Mouse (Mus musculus): ENCODE measurements at regions not wholly inside any gene's neighbourhood (a gene's known extent, or its start where the extent isn't known, plus 50 kb on each side); places are given as distances from the start of the nearest gene placed in this dataset.

GRCm38 (mm10) chr13:35226142-35226829, 199.4 kb upstream of the Eci2 start:
- Histone ChIP-seq H3K27ac (ENCODE audit: insufficient read depth, low read depth) (no peak overlapping the region), H3K4me1 (ENCODE audit: control insufficient read depth in 1 of 2, insufficient read depth in 2 of 2) (no peaks in the 10 kb centered on the region), H3K36me3 (replicated peaks in 1 of 2; ENCODE audit: control insufficient read depth in 1 of 2, insufficient read depth in 1 of 2, low read length in 1 of 2) (no peaks in the 10 kb centered on the region), H3K9me3 (replicated peaks; ENCODE audit: low read length) (no peaks in the 10 kb centered on the region), H3K27me3 (replicated peaks) (no peaks in the 10 kb centered on the region), H3K79me2 (replicated peaks; ENCODE audit: control insufficient read depth, extremely low read depth, insufficient read depth, poor library complexity, severe bottlenecking) (no peaks in the 10 kb centered on the region), H3K4me3 (replicated peaks in 1 of 3; ENCODE audit: low read depth in 2 of 3, low read length in 2 of 3, poor library complexity in 1 of 3) (no peak overlapping the region), H3K9ac (ENCODE audit: insufficient read depth, low read depth) (no peak overlapping the region), H3K4me2 (ENCODE audit: insufficient read depth, low read depth, poor library complexity, severe bottlenecking) (no peak overlapping the region)
- in situ Hi-C loops (cut with MboI; ENCODE audit: low pct_ligation_motif_present, low pct_unique_long_range_greater_than_20kb, low sequenced_read_pairs): no loop called here
- no peak for TF ChIP-seq ETS1 (conservative IDR thresholded peaks at IDR 0.05; ENCODE audit: low read depth, low read length)
- dilution Hi-C loops (cut with MboI; ENCODE audit: extremely low pct_ligation_motif_present, extremely low pct_unique_long_range_greater_than_20kb, low sequenced_read_pairs): no loop called here
- no peak for DNase-seq (ENCODE audit: extremely low read depth)

- Histone ChIP-seq H3K36me3 (replicated peaks in 1 of 2; ENCODE audit: control insufficient read depth in 1 of 2, insufficient read depth in 1 of 2, low read length in 1 of 2) (no peaks in the 10 kb centered on the region), H3K27me3 (replicated peaks) (no peaks in the 10 kb centered on the region), H3K9ac (ENCODE audit: insufficient read depth, low read depth) (no peak overlapping the region), H3K9me3 (replicated peaks; ENCODE audit: low read length) (no peaks in the 10 kb centered on the region), H3K4me2 (ENCODE audit: insufficient read depth, low read depth, poor library complexity, severe bottlenecking) (no peak overlapping the region), H3K79me2 (replicated peaks; ENCODE audit: control insufficient read depth, extremely low read depth, insufficient read depth, poor library complexity, severe bottlenecking) (no peaks in the 10 kb centered on the region), H3K4me1 (ENCODE audit: control insufficient read depth in 1 of 2, insufficient read depth in 2 of 2) (no peaks in the 10 kb centered on the region), H3K27ac (ENCODE audit: insufficient read depth, low read depth) (no peak overlapping the region), H3K4me3 (replicated peaks in 1 of 3; ENCODE audit: low read depth in 2 of 3, low read length in 2 of 3, poor library complexity in 1 of 3) (no peak overlapping the region)
- no peak for DNase-seq (ENCODE audit: extremely low read depth)
- dilution Hi-C loops (cut with MboI; ENCODE audit: extremely low pct_ligation_motif_present, extremely low pct_unique_long_range_greater_than_20kb, low sequenced_read_pairs): no loop called here
- in situ Hi-C loops (cut with MboI; ENCODE audit: low pct_ligation_motif_present, low pct_unique_long_range_greater_than_20kb, low sequenced_read_pairs): no loop called here
- TF ChIP-seq MXI1 (IDR thresholded peaks at IDR 0.05; ENCODE audit: low read depth, low read length): no peak
- no peak for TF ChIP-seq MEF2A (IDR thresholded peaks at IDR 0.05; ENCODE audit: borderline replicate concordance, low read depth, low read length)
- no peak for TF ChIP-seq PAX5 (IDR thresholded peaks at IDR 0.05; ENCODE audit: low read length)
- no peak for TF ChIP-seq UBTF (IDR thresholded peaks at IDR 0.05; ENCODE audit: low read depth, low read length)
- TF ChIP-seq EP300 (IDR thresholded peaks at IDR 0.05; ENCODE audit: low read length): no peak
- TF ChIP-seq SIN3A (IDR thresholded peaks at IDR 0.05; ENCODE audit: low read length): no peak
- no peak for TF ChIP-seq ZMIZ1 (IDR thresholded peaks at IDR 0.05; ENCODE audit: low read depth, low read length)
- no peak for TF ChIP-seq CHD2 (IDR thresholded peaks at IDR 0.05; ENCODE audit: low read length)
- TF ChIP-seq SMC3 (IDR thresholded peaks at IDR 0.05; ENCODE audit: low read depth, low read length): no peak
- no peak for TF ChIP-seq RAD21 (IDR thresholded peaks at IDR 0.05; ENCODE audit: low read depth, low read length)
- TF ChIP-seq ZC3H11A (IDR thresholded peaks at IDR 0.05; ENCODE audit: low read depth, low read length): no peak
- no peak for TF ChIP-seq USF2 (conservative IDR thresholded peaks at IDR 0.05; ENCODE audit: low read depth, low read length)
- TF ChIP-seq MAFK (IDR thresholded peaks at IDR 0.05; ENCODE audit: insufficient replicate concordance, low read length): no peak
- no peak for TF ChIP-seq POLR2AphosphoS2 (IDR thresholded peaks at IDR 0.05; ENCODE audit: low read depth, low read length)
- TF ChIP-seq USF1 (IDR thresholded peaks at IDR 0.05; ENCODE audit: low read depth, low read length): no peak
- TF ChIP-seq JUND (conservative IDR thresholded peaks at IDR 0.05; ENCODE audit: low read depth, low read length): no peak
- TF ChIP-seq E2F4 (IDR thresholded peaks at IDR 0.05; ENCODE audit: insufficient replicate concordance, low read depth, low read length): no peak
- TF ChIP-seq ZKSCAN1 (IDR thresholded peaks at IDR 0.05; ENCODE audit: borderline replicate concordance, low read depth, low read length): no peak
- no peak for TF ChIP-seq JUN (IDR thresholded peaks at IDR 0.05; ENCODE audit: insufficient read depth, low read depth, low read length)
Measured at GRCm38 (mm10) chr13:35226944-35227343, 200.0 kb upstream of the Eci2 start.

Data from CH12.LX (cell line).